Mouse (Mus musculus) embryonic fibroblast, embryonic 13.5 days (primary cell): Measurements from ENCODE around the gene Pepd.

Experiments
- CTCF ChIP-seq: IDR thresholded peaks from 2 replicates; pipeline ENCODE4 v1.5.1; 2011; ENCODE audit warnings: mild to moderate bottlenecking, control low read depth, low read length, moderate library complexity, borderline replicate concordance; ENCODE audit not compliant: insufficient read depth
- POLR2A ChIP-seq: IDR thresholded peaks from 2 replicates; pipeline ENCODE4 v1.6.1; 2011; ENCODE audit warnings: low read depth, mild to moderate bottlenecking, control low read depth, low read length, moderate library complexity

- TF ChIP-seq CTCF (no peak), POLR2A (no peak)
Observed at GRCm38 (mm10) chr7:35015252-35015651, 103.1 kb downstream of the Pepd start.
